Mouse (Mus musculus) kidney, embryonic 15.5 days (tissue): ENCODE results near the gene Btbd19. TPM values are rescaled to one million over a fixed set of nuclear protein-coding genes. Genes with fewer than 3 reads are reported as not detected.
A peak's percentile ranks its signal among the peaks of the same experiment; 100 is the strongest.

Source experiments
- ATAC-seq: fragments of 200-750 bp; cut with Nextera tagmentation; replicated peaks from 2 replicates; pipeline ENCODE4 v1.8.0; 2017; ENCODE audit warnings: moderate TSS enrichment; ENCODE audit not compliant: low FRiP score
- H3K27ac ChIP-seq: fragments of 300-500 bp; sonication (generic); 2 replicates; pipeline ENCODE4 v1.5.1; 2015; ENCODE audit warnings: mild to moderate bottlenecking, inconsistent platforms
- H3K27me3 ChIP-seq: fragments of 300-500 bp; sonication (generic); 2 replicates; pipeline ENCODE4 v1.6.1; 2015; ENCODE audit warnings: inconsistent platforms
- H3K36me3 ChIP-seq: fragments of 300-500 bp; sonication (generic); 2 replicates; pipeline ENCODE4 v1.6.1; 2015; ENCODE audit warnings: inconsistent platforms
- H3K4me1 ChIP-seq: fragments of 300-500 bp; sonication (generic); 2 replicates; pipeline ENCODE4 v1.6.1; 2015; ENCODE audit warnings: inconsistent platforms
- H3K4me2 ChIP-seq: fragments of 300-500 bp; sonication (generic); 2 replicates; pipeline ENCODE4 v1.6.1; 2015; ENCODE audit warnings: moderate library complexity, mild to moderate bottlenecking, inconsistent platforms
- H3K4me3 ChIP-seq: fragments of 300-500 bp; sonication (generic); replicated peaks from 2 replicates; pipeline ENCODE4 v1.5.1; 2015; ENCODE audit warnings: mild to moderate bottlenecking, inconsistent platforms
- H3K9ac ChIP-seq: fragments of 300-500 bp; sonication (generic); 2 replicates; pipeline ENCODE4 v1.6.1; 2015; ENCODE audit warnings: mild to moderate bottlenecking, inconsistent platforms
- H3K9me3 ChIP-seq: fragments of 300-500 bp; sonication (generic); replicated peaks from 2 replicates; pipeline ENCODE4 v1.6.1; 2016; ENCODE audit warnings: inconsistent platforms
- WGBS: fragments of 180-500 bp; shearing (Covaris S2); methylation state at CpG from one replicate; pipeline ENCODE4 v1.1.7; 2015; ENCODE audit warnings: mixed read lengths; 5-methylcytosine and 5-hydroxymethylcytosine counted together
- polyA plus RNA-seq: library from polyadenylated mRNA; unstranded; fragments of >200 nt; fragmentation: Nextera tagmentation; extraction: Ambion mirVana; gene quantifications from 2 replicates; pipeline ENCODE4 v1.2.1, GENCODE M21; 2015

Gene Btbd19
- polyA plus RNA-seq, 1 experiment from 2014 or later = 6.6 TPM

- Histone ChIP-seq H3K9me3 (no peaks in the 10 kb centered on the region), H3K9ac (no peak overlapping the region), H3K4me1 (peaks cover 15% of the 10 kb centered on the region), H3K36me3 (peaks cover 57% of the 10 kb centered on the region), H3K27me3 (no peaks in the 10 kb centered on the region), H3K27ac (0 out of 2 replicates have a peak overlapping the region, but pooled peaks have one; percentile 42), H3K4me3 (no peak overlapping the region), H3K4me2 (no peak overlapping the region)
- ATAC-seq = 0 out of 2 replicates have a peak, but pooled peaks have one; percentile 19
- 73% methylated on average over 24 of the region's 24 CpGs for WGBS
Measured at GRCm38 (mm10) chr4:117148815-117149214, 23.3 kb upstream of the Btbd19 start.

GRCm38 (mm10) chr4:117148047-117148713 lies 22.7 kb upstream of the Btbd19 start:
- no peak overlapping the region for H3K4me2 ChIP-seq
- H3K9me3 ChIP-seq = no peaks in the 10 kb centered on the region
- peaks cover 9% of the 10 kb centered on the region for H3K4me1 ChIP-seq
- peaks cover 50% of the 10 kb centered on the region for H3K36me3 ChIP-seq
- no peaks in the 10 kb centered on the region for H3K27me3 ChIP-seq
- no peak overlapping the region for H3K9ac ChIP-seq
- 69% methylated on average over 18 of the region's 18 CpGs for WGBS
- no peak overlapping the region for H3K4me3 ChIP-seq
- H3K27ac ChIP-seq = peak overlapping the region; percentile 42; the same call in 1 of the 2 replicates
- no peak for ATAC-seq

- Histone ChIP-seq H3K27ac (no peak overlapping the region), H3K36me3 (peaks cover 32% of the 10 kb centered on the region), H3K4me1 (peaks cover 4% of the 10 kb centered on the region), H3K9me3 (no peaks in the 10 kb centered on the region), H3K27me3 (no peaks in the 10 kb centered on the region), H3K4me2 (no peak overlapping the region), H3K9ac (no peak overlapping the region), H3K4me3 (no peak overlapping the region)
- WGBS = 34% methylated on average over 15 of the region's 15 CpGs
- ATAC-seq = no peak
Measured at GRCm38 (mm10) chr4:117146176-117146575, 20.7 kb upstream of the Btbd19 start.

- Histone ChIP-seq H3K4me3 (no peak overlapping the region), H3K27me3 (no peaks in the 10 kb centered on the region), H3K9ac (no peak overlapping the region), H3K36me3 (peaks cover 22% of the 10 kb centered on the region), H3K9me3 (no peaks in the 10 kb centered on the region), H3K4me1 (peaks cover 4% of the 10 kb centered on the region), H3K27ac (no peak overlapping the region), H3K4me2 (no peak overlapping the region)
- 93% methylated on average over 13 of the region's 13 CpGs for WGBS
- no peak for ATAC-seq
Measured at GRCm38 (mm10) chr4:117145248-117145647, 19.7 kb upstream of the Btbd19 start.

- no peak overlapping the region for H3K4me3 ChIP-seq
- no peaks in the 10 kb centered on the region for H3K9me3 ChIP-seq
- WGBS = 35% methylated on average over 7 of the region's 7 CpGs
- H3K9ac ChIP-seq = no peak overlapping the region
- no peak overlapping the region for H3K27ac ChIP-seq
- H3K36me3 ChIP-seq = 0 out of 2 replicates have a peak, but pooled peaks cover 2% of the 10 kb centered on the region
- H3K4me2 ChIP-seq = no peak overlapping the region
- no peak for ATAC-seq
- no peaks in the 10 kb centered on the region for H3K27me3 ChIP-seq
- H3K4me1 ChIP-seq = peaks cover 9% of the 10 kb centered on the region
Measured at GRCm38 (mm10) chr4:117143023-117143422, 17.5 kb upstream of the Btbd19 start.

GRCm38 (mm10) chr4:117140613-117141012 lies 15.1 kb upstream of the Btbd19 start:
- H3K36me3 ChIP-seq = no peaks in the 10 kb centered on the region
- WGBS = 33% methylated on average over 4 of the region's 4 CpGs

GRCm38 (mm10) chr4:117139217-117139612 lies 13.7 kb upstream of the Btbd19 start:
- no peak for ATAC-seq
- H3K36me3 ChIP-seq = no peaks in the 10 kb centered on the region
- H3K27ac ChIP-seq = 0 out of 2 replicates have a peak overlapping the region, but pooled peaks have one; percentile 4
- H3K27me3 ChIP-seq = no peaks in the 10 kb centered on the region
- H3K4me1 ChIP-seq = peaks cover 12% of the 10 kb centered on the region
- no peaks in the 10 kb centered on the region for H3K9me3 ChIP-seq
- H3K9ac ChIP-seq = no peak overlapping the region
- 3% methylated on average over 2 of the region's 2 CpGs for WGBS
- no peak overlapping the region for H3K4me3 ChIP-seq
- no peak overlapping the region for H3K4me2 ChIP-seq

More at GRCm38 (mm10) chr4:117140613-117141012, 15.1 kb upstream of the Btbd19 start:
- Histone ChIP-seq H3K4me3 (no peak overlapping the region), H3K4me2 (no peak overlapping the region), H3K27me3 (no peaks in the 10 kb centered on the region), H3K9me3 (no peaks in the 10 kb centered on the region), H3K27ac (no peak overlapping the region), H3K9ac (no peak overlapping the region), H3K4me1 (peaks cover 9% of the 10 kb centered on the region)
- ATAC-seq = no peak

GRCm38 (mm10) chr4:117138295-117139216 lies 13.0 kb upstream of the Btbd19 start:
- no peak overlapping the region for H3K9ac ChIP-seq

GRCm38 (mm10) chr4:117136034-117136433 lies 10.5 kb upstream of the Btbd19 start:
- ATAC-seq = no peak; the same call in 1 of the 2 replicates
- no peak overlapping the region for H3K27ac ChIP-seq
- H3K4me1 ChIP-seq = peaks cover 26% of the 10 kb centered on the region
- peaks cover 22% of the 10 kb centered on the region for H3K27me3 ChIP-seq
- no peak overlapping the region for H3K4me3 ChIP-seq
- no peaks in the 10 kb centered on the region for H3K9me3 ChIP-seq
- WGBS = 32% methylated on average over 8 of the region's 8 CpGs
- no peak overlapping the region for H3K4me2 ChIP-seq
- H3K36me3 ChIP-seq = peaks cover 3% of the 10 kb centered on the region; the same call in 1 of the 2 replicates
- no peak overlapping the region for H3K9ac ChIP-seq

More at GRCm38 (mm10) chr4:117138295-117139216, 13.0 kb upstream of the Btbd19 start:
- WGBS = 54% methylated on average over 16 of the region's 17 CpGs
- Histone ChIP-seq H3K27ac (0 out of 2 replicates have a peak overlapping the region, but pooled peaks have one; percentile 4), H3K36me3 (no peaks in the 10 kb centered on the region), H3K27me3 (no peaks in the 10 kb centered on the region), H3K9me3 (no peaks in the 10 kb centered on the region), H3K4me3 (no peak overlapping the region), H3K4me1 (peaks cover 14% of the 10 kb centered on the region), H3K4me2 (no peak overlapping the region)
- ATAC-seq = no peak

- no peaks in the 10 kb centered on the region for H3K9me3 ChIP-seq
- no peak overlapping the region for H3K9ac ChIP-seq
- H3K4me3 ChIP-seq = no peak overlapping the region
- WGBS = 39% methylated on average over 2 of the region's 2 CpGs
- H3K27ac ChIP-seq = no peak overlapping the region
- H3K36me3 ChIP-seq = peaks cover 3% of the 10 kb centered on the region; the same call in 1 of the 2 replicates
- ATAC-seq = no peak
- peaks cover 26% of the 10 kb centered on the region for H3K4me1 ChIP-seq
- peak overlapping the region; percentile 99 for H3K4me2 ChIP-seq
- peaks cover 22% of the 10 kb centered on the region for H3K27me3 ChIP-seq
Measured at GRCm38 (mm10) chr4:117134601-117134995, 9.1 kb upstream of the Btbd19 start.

GRCm38 (mm10) chr4:117133817-117134600 lies 8.5 kb upstream of the Btbd19 start, which contains the start of gene Plk3:
Gene Plk3, minus strand, starts transcription at chr4:117133963.
- Histone ChIP-seq H3K27ac (no peak within 1 kb of the TSS), H3K9ac (peak within 1 kb of the TSS; percentile 88), H3K9me3 (no peaks in the 10 kb centered on the region), H3K36me3 (peaks cover 6% of the 10 kb centered on the region; the same call in 1 of the 2 replicates), H3K27me3 (peaks cover 22% of the 10 kb centered on the region), H3K4me2 (peak within 1 kb of the TSS; percentile 99), H3K4me1 (peaks cover 24% of the 10 kb centered on the region), H3K4me3 (peak within 1 kb of the TSS; percentile 79)
- ATAC-seq = peak; percentile 93
- 3% methylated on average over 43 of the region's 48 CpGs for WGBS
